Mouse (Mus musculus): Measurements from ENCODE around the gene Taco1. TPM values are rescaled to one million over a fixed set of nuclear protein-coding genes. Genes with fewer than 3 reads are reported as not detected.
A peak's percentile ranks its signal among the peaks of the same experiment; 100 is the strongest.
"Not testable (repeated sequence)": the region's sequence is repeated elsewhere in the genome, so short reads cannot be mapped to it uniquely, and the experiment has no call there.

Taco1 gene
- total RNA-seq, 2 experiments from 2014 or later = 18.0 to 20.2 TPM

DNA sequence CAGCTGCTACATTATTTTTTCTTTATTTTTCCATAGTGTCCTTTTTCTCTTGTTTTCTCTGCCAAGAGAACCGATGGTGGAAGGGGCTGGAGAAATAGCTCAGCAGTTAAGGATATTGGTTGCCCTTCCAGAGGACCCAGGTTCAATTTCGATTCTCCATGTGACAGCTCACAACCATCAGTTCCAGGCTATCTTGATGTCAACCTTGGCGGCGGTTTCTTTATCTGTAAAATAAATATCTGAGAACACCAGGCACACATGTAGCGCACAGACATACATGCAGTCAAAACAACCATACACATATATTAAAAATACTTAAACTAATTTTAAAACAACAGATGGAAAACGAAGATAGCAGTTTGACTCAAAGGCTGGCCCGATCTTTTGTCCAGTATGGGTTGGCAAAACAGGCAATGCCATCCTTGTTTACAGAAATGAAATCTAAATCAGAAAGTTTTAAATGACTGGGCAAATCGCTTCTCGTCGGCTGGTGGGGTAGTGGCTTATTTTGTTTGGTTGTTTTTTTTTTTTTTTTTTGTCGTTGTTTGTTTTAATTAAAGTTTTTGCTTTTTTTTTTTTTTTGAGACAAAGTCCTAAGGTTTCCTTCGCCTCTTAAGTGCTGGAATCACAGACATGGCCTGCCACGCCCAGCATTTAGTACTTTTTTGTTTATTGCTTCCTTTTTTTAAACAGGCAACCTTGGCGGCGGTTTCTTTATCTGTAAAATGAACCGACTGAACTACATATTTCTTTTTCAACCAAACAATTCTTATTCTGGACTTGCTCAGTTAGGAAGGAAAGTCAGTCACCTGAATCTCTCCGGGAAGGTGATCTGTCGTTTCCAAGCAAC, 563 bp upstream of the Taco1 start:
- H3K4me3 ChIP-seq = peak overlapping the region; percentile 81
- intact Hi-C loops (cut with DNase I) = no loop called here
- TF ChIP-seq CTCF (IDR thresholded peaks at IDR 0.05) = no peak
- H3K27ac ChIP-seq = peak overlapping the region; percentile 90
- DNase-seq (ENCODE audit: extremely low spot score in 1 of 2, low spot score in 2 of 2) = no peak

DNA sequence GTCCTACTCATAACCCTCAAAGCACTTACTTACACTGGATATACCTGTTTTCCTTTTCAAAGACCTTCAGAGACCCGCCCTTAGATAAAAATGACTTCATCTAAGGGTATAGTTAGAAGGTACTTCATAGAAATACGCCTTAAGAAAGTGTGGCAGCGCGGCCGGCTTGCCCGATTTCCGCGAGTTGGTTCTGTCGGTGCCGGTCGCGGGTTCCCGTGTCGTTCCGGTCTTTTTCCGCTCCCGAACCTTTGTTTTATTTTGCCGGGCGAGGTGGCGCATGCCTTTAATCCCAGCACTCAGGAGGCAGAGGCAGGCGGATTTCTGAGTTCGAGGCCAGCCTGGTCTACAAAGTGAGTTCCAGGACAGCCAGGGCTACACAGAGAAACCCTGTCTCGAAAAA, 755 bp downstream of the Taco1 start:
- intact Hi-C loops (cut with DNase I) = not testable (repeated sequence)
- Histone ChIP-seq H3K4me3 (peak overlapping the region; percentile 81), H3K27ac (peak overlapping the region; percentile 90; the same call in 1 of the 2 replicates)
- peak; percentile 41 to 45 for DNase-seq (ENCODE audit: extremely low spot score in 1 of 2, low spot score in 2 of 2)

DNA sequence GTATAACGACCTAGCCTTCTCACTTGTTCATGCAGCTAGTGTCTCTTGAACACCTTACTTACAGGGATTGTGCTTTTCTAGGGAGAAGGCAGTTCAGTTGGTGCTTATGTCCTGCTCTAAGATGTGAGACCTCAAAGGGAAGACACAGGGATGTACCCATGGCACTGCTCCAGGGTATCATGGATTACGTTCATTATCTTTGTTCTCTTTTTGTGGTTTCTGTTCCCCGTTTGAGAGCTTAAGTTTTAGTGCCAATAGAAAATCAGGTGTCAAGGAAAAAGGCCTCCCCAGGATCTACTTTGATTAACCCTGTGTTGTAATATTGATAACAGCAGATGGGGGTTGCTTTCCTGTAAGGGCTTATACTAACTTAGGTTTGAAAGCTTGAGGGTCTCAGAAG, 7.9 kb downstream of the Taco1 start:
- no peak for TF ChIP-seq CTCF (IDR thresholded peaks at IDR 0.05)
- DNase-seq (ENCODE audit: extremely low spot score in 1 of 2, low spot score in 2 of 2) = no peak
- H3K4me3 ChIP-seq = no peak overlapping the region
- no peak overlapping the region for H3K27ac ChIP-seq
- intact Hi-C loops (cut with DNase I) = no loop called here

DNA sequence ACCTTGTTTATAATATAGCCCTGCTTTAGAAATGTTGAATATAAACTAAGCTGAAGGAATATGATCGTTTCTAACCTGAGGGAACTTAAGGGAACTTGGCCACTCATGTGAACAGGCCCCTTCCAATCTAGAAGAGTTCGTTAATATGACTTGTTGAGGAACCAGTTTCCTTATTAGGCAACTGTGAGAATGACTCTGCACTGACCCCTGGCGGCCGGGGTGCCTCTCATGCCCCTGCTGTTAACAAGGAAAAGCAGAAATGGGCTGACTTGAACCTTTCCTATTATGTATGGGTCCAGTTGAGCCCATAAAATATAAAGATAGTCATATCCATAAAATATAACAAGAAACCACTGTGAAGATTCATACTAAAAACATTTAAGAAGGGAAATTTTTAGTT, 10.5 kb downstream of the Taco1 start:
- intact Hi-C loops (cut with DNase I) = loop anchor here (5.0 kb wide), 2 partner anchors 74 to 149 kb away; no protein-coding TSS in a partner anchor
- H3K27ac ChIP-seq = no peak overlapping the region
- H3K4me3 ChIP-seq = no peak overlapping the region
- peak; percentile 29 to 55 for DNase-seq (ENCODE audit: extremely low spot score in 1 of 2, low spot score in 2 of 2)
- peak; percentile 95 for TF ChIP-seq CTCF (IDR thresholded peaks at IDR 0.05)

DNA sequence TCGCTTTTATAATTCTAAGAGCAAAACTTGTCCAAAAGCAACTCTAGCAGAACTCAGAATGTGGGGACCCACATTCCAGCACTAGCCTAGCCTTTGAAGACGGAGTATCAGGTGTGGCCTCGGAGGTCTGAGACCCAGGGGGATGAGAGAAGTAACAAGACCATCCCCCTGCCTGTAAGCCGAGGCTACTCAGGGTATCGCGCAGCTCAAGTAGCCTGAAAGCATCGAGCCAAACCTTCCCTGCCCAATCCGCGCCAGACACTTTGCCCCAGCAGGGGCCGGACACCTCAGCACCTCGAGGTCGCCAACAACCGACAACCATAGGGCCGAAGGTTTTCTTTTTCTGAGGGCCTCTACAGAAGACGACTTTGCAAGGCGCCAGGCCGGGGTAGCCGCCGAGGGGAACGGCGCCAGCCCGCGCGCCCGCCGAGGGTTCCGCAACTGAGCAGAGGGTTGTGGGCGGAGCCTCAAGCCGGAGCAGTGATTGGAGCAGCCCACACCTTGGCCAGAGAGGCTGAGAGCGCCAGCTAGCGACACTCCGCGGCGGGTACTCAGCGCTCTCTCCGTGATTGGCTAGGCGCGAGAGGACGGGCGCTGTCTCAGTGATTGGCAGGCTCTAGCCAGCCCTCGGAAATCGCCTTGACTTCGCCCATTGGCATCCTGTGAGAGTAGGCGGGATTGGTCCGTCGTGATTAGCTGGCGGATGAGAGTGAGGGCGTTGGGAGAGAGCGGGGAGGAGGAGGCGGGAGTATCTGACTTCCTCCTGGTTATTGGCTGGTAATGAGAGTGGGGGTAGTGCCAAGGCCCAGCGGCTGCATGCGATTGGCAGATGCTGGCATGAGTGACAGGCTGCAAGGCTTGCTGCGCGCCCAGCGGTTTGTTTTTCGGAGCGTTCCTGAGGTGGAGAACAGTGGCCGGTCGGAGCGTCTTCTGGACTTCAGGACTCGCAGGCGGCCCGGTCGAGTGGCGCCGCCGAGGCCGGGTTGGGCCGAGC, 18.1 kb downstream of the Taco1 start, which contains the start of gene Map3k3:
Map3k3 (plus strand) TSS at position 906 of the 994 bp plus-strand sequence.
- intact Hi-C loops (cut with DNase I) = loop anchor here (2.0 kb wide), 1 partner anchor 77 kb away; the partner anchor contains the start of genes Gm10840 and Limd2
- peak; percentile 53 for TF ChIP-seq CTCF (IDR thresholded peaks at IDR 0.05)
- Histone ChIP-seq H3K4me3 (peak within 1 kb of the TSS; percentile 92), H3K27ac (peak within 1 kb of the TSS; percentile 95)
- peak; percentile 98 to 100 for DNase-seq (ENCODE audit: extremely low spot score in 1 of 2, low spot score in 2 of 2)

DNA sequence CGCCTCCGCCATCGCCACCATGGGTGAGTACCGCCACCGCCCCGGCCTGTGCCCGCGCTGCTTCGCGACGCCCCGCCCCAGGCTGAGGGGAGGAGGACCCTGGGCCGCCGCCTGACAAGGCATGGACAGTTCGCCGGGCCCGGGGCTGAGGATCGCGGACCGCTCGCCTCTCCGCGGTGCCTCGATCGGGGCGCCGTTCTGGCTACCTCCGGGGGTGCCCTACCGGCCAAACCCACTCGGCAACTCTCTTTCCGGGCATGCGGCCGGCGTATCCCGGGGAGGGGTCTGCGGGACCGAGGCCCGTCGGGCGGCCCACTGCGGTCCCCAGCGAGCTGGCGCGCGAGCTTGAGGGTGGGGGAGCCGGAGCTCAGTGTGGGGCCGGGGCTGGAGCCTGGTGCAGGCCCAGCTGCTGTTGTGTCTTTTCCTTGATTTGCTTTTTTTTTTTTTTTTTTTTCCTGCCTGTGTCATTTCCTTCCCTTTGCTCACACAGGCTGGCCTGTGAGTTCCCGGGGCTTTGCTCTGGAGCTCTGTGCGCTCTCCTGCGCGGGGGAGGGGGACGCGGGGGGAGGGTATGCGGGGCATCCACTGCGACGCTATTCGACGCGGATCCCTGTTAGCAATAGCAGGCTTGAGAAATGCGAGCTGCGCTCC, 19.2 kb downstream of the Taco1 start:
- TF ChIP-seq CTCF (IDR thresholded peaks at IDR 0.05) = no peak; the same call in 1 of the 2 replicates
- intact Hi-C loops (cut with DNase I) = loop anchor here (2.0 kb wide), 1 partner anchor 76 kb away; the partner anchor contains the start of genes Gm10840 and Limd2
- peak overlapping the region; percentile 92 for H3K4me3 ChIP-seq
- peak overlapping the region; percentile 95 for H3K27ac ChIP-seq
- peak; percentile 67 to 69 for DNase-seq (ENCODE audit: extremely low spot score in 1 of 2, low spot score in 2 of 2)

DNA sequence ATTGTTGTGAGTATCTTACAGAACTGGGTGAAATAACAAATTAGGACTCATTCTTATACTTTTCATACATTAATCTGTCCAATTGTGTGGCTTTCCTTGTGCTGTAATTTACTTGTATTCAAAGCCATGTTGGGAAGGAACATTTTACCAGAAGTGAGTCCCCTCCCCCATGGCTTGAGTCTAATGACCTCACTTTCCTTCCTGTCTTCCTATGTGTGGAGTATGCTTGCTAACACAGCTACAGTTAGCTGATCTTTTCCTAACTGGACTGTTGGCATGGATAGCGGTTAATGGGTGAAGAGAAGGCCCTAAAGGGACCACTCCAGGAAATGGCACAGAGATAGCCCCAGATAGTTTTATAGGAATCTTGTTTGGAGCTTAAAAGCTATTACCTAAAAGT, 32.4 kb downstream of the Taco1 start:
- no peak for TF ChIP-seq CTCF (IDR thresholded peaks at IDR 0.05)
- no peak for DNase-seq (ENCODE audit: extremely low spot score in 1 of 2, low spot score in 2 of 2)
- intact Hi-C loops (cut with DNase I) = no loop called here
- Histone ChIP-seq H3K27ac (no peak overlapping the region), H3K4me3 (no peak overlapping the region)

DNA sequence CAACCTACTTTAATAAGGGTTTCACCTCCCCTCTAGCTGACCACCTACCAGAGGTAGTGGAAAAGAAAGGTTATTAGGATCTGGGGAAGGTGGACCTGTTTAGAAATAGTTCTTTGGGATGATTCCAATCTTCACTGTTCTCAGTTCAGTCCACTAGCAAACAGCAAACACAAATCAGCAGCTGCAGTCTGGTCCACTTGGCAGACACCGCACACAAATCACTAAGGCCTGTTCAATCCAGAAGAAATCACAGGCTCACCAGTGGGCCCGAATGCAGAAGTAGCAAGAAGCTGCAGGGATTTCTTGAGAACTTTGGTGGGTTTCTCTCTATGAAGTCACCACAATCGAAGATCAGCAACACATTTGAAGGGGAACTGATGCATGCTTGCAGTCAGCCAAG, 37.0 kb downstream of the Taco1 start:
- Histone ChIP-seq H3K4me3 (no peak overlapping the region), H3K27ac (no peak overlapping the region)
- intact Hi-C loops (cut with DNase I) = no loop called here
- no peak for DNase-seq (ENCODE audit: extremely low spot score in 1 of 2, low spot score in 2 of 2)
- no peak for TF ChIP-seq CTCF (IDR thresholded peaks at IDR 0.05)

DNA sequence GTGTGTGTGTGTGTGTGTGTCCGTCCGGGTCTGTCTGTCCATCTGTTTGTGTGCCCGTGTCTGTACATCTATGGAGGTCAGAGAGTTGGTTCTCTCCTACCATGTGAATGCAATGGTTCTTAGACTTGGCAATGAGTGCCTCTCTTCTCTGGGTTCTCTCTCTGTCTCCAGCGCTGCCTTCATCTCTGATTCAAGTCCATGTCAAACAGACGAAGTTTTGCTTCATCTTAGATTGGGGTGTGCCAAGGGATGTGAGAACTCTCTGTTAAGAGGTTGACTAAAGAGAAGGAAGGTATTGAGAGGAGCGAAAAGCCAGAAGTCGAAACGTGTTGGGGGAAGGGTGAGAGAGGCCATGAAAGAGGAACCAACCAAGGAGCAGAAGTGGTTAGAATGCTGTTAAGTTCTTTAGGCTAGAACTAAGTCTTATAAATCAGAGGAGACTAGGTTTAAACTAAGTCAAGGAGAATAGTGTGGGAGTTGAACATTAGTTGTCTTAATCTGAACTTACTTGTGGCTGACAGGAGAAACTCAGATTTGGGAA, 40.3 kb downstream of the Taco1 start:
- intact Hi-C loops (cut with DNase I) = no loop called here
- Histone ChIP-seq H3K4me3 (no peak overlapping the region), H3K27ac (no peak overlapping the region; the same call in 1 of the 2 replicates)
- no peak for DNase-seq (ENCODE audit: extremely low spot score in 1 of 2, low spot score in 2 of 2)
- no peak for TF ChIP-seq CTCF (IDR thresholded peaks at IDR 0.05)

DNA sequence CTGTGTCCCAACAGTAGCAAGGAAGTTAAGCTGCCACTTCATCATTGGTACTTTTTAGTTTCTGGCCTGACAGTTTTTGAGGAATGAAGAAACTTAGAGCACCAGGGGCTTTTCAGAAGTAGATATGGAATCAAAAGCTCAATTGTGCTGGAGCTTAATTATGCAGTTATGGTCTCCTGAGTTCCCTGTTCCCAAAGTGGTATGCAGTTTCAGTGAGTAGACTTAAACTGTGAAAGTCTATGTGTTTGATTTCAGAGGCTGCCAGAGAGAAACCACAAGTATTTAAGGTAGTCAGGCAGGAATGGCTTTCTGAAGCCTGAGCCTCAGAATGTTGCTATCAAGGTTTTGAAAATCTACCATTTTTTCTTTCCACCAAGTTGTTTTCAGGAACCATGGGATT, 45.8 kb downstream of the Taco1 start:
- DNase-seq (ENCODE audit: extremely low spot score in 1 of 2, low spot score in 2 of 2) = no peak
- no peak for TF ChIP-seq CTCF (IDR thresholded peaks at IDR 0.05)
- H3K4me3 ChIP-seq = no peak overlapping the region
- intact Hi-C loops (cut with DNase I) = no loop called here
- no peak overlapping the region for H3K27ac ChIP-seq

DNA sequence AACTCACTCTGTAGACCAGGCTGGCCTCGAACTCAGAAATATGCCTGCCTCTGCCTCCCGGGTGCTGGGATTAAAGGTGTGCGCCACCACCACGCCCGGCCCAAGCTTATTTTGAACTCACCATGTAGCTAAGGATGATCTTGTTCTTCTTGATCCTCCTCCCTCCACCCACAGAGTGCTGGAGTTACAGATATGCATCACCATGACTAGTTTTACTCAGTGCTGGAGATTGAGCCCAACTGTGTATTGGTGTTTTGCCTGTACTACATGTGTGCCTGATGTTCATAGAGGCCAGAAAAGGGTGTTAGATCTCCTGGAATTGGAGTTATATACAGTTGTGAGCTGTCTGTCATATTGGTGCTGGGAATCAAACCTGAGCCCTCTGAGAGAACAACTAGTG, 56.4 kb downstream of the Taco1 start:
- no peak for DNase-seq (ENCODE audit: extremely low spot score in 1 of 2, low spot score in 2 of 2)
- H3K27ac ChIP-seq = peak overlapping the region; percentile 5; the same call in 1 of the 2 replicates
- H3K4me3 ChIP-seq = no peak overlapping the region
- intact Hi-C loops (cut with DNase I) = no loop called here
- no peak for TF ChIP-seq CTCF (IDR thresholded peaks at IDR 0.05)
